26 mouse cellular contexts compared by ENCODE assay signal in genomic region chr10:41287618-41288017, GRCm38 (mm10). TPM values are rescaled to one million over a fixed set of nuclear protein-coding genes. Genes with fewer than 3 reads are reported as not detected.
"Had no signal": no experiment of that assay in that cellular context is flagged by ENCODE, and none has a peak within 500 bp of the region (broad histone marks: within the 10 kb centered on the region; RNA-seq: fewer than 3 reads in every experiment).

No protein-coding gene starts in this region.

- H3K4me3 ChIP-seq: left cerebral cortex, adult 2 months; liver, embryonic 13.5 days; neural tube, embryonic 12.5 days; neural tube, embryonic 15.5 days had no signal

- H3K9me3 ChIP-seq: liver, embryonic 13.5 days; neural tube, embryonic 12.5 days; neural tube, embryonic 15.5 days had no signal

- H3K36me3 ChIP-seq: liver, embryonic 13.5 days; neural tube, embryonic 12.5 days; neural tube, embryonic 15.5 days had no signal

- H3K4me2 ChIP-seq: liver, embryonic 13.5 days; midbrain, embryonic 11.5 days; neural tube, embryonic 12.5 days; neural tube, embryonic 15.5 days had no signal

- H3K27me3 ChIP-seq: liver, embryonic 13.5 days; neural tube, embryonic 12.5 days; neural tube, embryonic 15.5 days had no signal

- H3K27ac ChIP-seq: kidney, postnatal 0 days; left cerebral cortex, adult 2 months; liver, embryonic 13.5 days; neural tube, embryonic 12.5 days; neural tube, embryonic 15.5 days; stomach, postnatal 0 days had no signal

- DNase-seq: kidney, adult 18-20 months; kidney, postnatal 25 days; layer of hippocampus, postnatal 36 days; liver, embryonic 13.5 days; lung, postnatal 10 days; lung, postnatal 4 days; midbrain, embryonic 14.5 days; right cerebral cortex, adult 18-20 months; right cerebral cortex, postnatal 14 days; right cerebral cortex, postnatal 4 days; thymus, adult 2 months; thymus, postnatal 14 days; thymus, postnatal 4 days had no signal

- H3K9ac ChIP-seq: liver, embryonic 13.5 days; neural tube, embryonic 12.5 days; neural tube, embryonic 15.5 days had no signal

RNA-seq across cellular contexts. Expression of gene Ak9, which starts 16.2 kb away (rescaled TPM):
- total RNA-seq: liver, adult 2 months; megakaryocyte progenitor cell, adult 5-6 weeks; megakaryocyte-erythroid progenitor cell, adult 5-6 weeks had no signal
- polyA plus RNA-seq: kidney, embryonic 14.5 days; large intestine, adult 2 months; liver, adult 2 months; liver, embryonic 13.5 days; liver, embryonic 16.5 days; midbrain, embryonic 11.5 days; stomach, embryonic 14.5 days; stomach, postnatal 0 days had no signal
